ENCODE assay signal across 36 mouse cellular contexts in the genomic region with DNA sequence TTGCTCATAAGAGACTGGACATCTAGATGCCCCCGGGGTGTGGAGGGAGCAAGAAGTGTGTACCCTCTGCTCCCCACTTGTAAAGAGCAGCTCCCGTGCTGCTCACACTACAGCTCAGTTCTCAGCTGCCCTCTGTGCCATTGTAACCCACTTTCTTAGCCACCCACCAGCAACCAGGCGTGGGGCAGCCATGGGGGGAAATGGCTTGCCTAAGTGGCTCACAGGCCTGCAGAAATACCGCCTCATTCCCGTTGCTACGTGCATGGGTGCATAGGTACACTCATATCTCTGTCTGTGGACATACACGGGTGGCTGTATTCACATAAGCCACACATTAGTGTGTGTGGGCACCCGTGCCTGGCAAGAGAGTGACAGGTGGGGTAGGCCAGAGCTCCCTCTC. TPM values are rescaled to one million over a fixed set of nuclear protein-coding genes. Genes with fewer than 3 reads are reported as not detected.
"Had no signal": no experiment of that assay in that cellular context is flagged by ENCODE, and none has a peak within 500 bp of the region (broad histone marks: within the 10 kb centered on the region; RNA-seq: fewer than 3 reads in every experiment).

No protein-coding gene starts in this region.

- DNase-seq: left cerebral cortex, postnatal 4 days; liver; liver, embryonic 13.5 days; liver, postnatal 0 days; lung, adult 18-20 months; lung, adult 2 months; lung, embryonic 14.5 days; lung, postnatal 10 days; lung, postnatal 14 days; lung, postnatal 36 days; lung, postnatal 4 days; midbrain, embryonic 14.5 days had no signal

- H3K9ac ChIP-seq: limb, embryonic 12.5 days; limb, embryonic 13.5 days; limb, embryonic 15.5 days; liver, embryonic 12.5 days; liver, embryonic 13.5 days; liver, embryonic 14.5 days; liver, embryonic 15.5 days; liver, postnatal 0 days; lung, embryonic 14.5 days; lung, embryonic 15.5 days; midbrain, embryonic 12.5 days; midbrain, embryonic 13.5 days; midbrain, embryonic 15.5 days; neural tube, embryonic 12.5 days; neural tube, embryonic 13.5 days had no signal

- H3K4me3 ChIP-seq: limb, embryonic 10.5 days; limb, embryonic 12.5 days; limb, embryonic 13.5 days; limb, embryonic 15.5 days; liver, embryonic 12.5 days; liver, embryonic 13.5 days; liver, embryonic 15.5 days; lung, embryonic 15.5 days; megakaryocyte, embryonic 14.5 days; midbrain, embryonic 10.5 days; midbrain, embryonic 12.5 days; midbrain, embryonic 13.5 days; midbrain, embryonic 15.5 days; myocyte; neural tube, embryonic 12.5 days; neural tube, embryonic 13.5 days had no signal

- H3K36me3 ChIP-seq: limb, embryonic 10.5 days; limb, embryonic 12.5 days; limb, embryonic 13.5 days; limb, embryonic 15.5 days; liver, embryonic 12.5 days; liver, embryonic 13.5 days; liver, embryonic 15.5 days; lung, embryonic 15.5 days; midbrain, embryonic 10.5 days; midbrain, embryonic 12.5 days; midbrain, embryonic 13.5 days; midbrain, embryonic 15.5 days; neural tube, embryonic 12.5 days; neural tube, embryonic 13.5 days had no signal

- H3K27ac ChIP-seq: limb, embryonic 10.5 days; limb, embryonic 12.5 days; limb, embryonic 13.5 days; limb, embryonic 15.5 days; liver, embryonic 12.5 days; liver, embryonic 13.5 days; liver, embryonic 14.5 days; liver, embryonic 15.5 days; lung, embryonic 15.5 days; macrophage; midbrain, embryonic 10.5 days; midbrain, embryonic 12.5 days; midbrain, embryonic 13.5 days; midbrain, embryonic 15.5 days; neural tube, embryonic 12.5 days; neural tube, embryonic 13.5 days had no signal

RNA-seq across cellular contexts. Expression of gene Tnxb, which starts 7.4 kb away (rescaled TPM):
- total RNA-seq: megakaryocyte progenitor cell, adult 5-6 weeks; megakaryocyte-erythroid progenitor cell, adult 5-6 weeks; monocyte, adult 5-6 weeks had no signal
- polyA plus RNA-seq: limb, embryonic 10.5 days; limb, embryonic 11.5 days; limb, embryonic 12.5 days; macrophage; midbrain, embryonic 10.5 days had no signal

RNA-seq across cellular contexts. Expression of gene Prrt1, which starts 33.6 kb away (rescaled TPM):
- total RNA-seq: liver, adult 2 months had no signal
- polyA plus RNA-seq: liver, embryonic 11.5 days; liver, embryonic 12.5 days; liver, embryonic 15.5 days; liver, embryonic 16.5 days; myocyte had no signal
